Mouse (Mus musculus) embryonic facial prominence, embryonic 15.5 days (tissue): Measurements from ENCODE around the gene Spats1. TPM values are rescaled to one million over a fixed set of nuclear protein-coding genes. Genes with fewer than 3 reads are reported as not detected.

Experiments
- ATAC-seq: fragments of 200-750 bp; cut with Nextera tagmentation; 2 replicates; pipeline ENCODE4 v1.8.0; 2017; ENCODE audit warnings: low read depth, moderate TSS enrichment; ENCODE audit not compliant: insufficient number of reproducible peaks, low FRiP score, low TSS enrichment
- H3K27ac ChIP-seq: fragments of 300-500 bp; sonication (generic); replicated peaks from 2 replicates; pipeline ENCODE4 v1.5.1; 2015; ENCODE audit warnings: mild to moderate bottlenecking, inconsistent platforms
- H3K27me3 ChIP-seq: fragments of 300-500 bp; sonication (generic); 2 replicates; pipeline ENCODE4 v1.6.1; 2015; ENCODE audit warnings: inconsistent platforms
- H3K36me3 ChIP-seq: fragments of 300-500 bp; sonication (generic); 2 replicates; pipeline ENCODE4 v1.6.1; 2015; ENCODE audit warnings: mild to moderate bottlenecking, inconsistent platforms
- H3K4me1 ChIP-seq: fragments of 300-500 bp; sonication (generic); 2 replicates; pipeline ENCODE4 v1.6.1; 2015; ENCODE audit warnings: inconsistent platforms
- H3K4me2 ChIP-seq: fragments of 300-500 bp; sonication (generic); replicated peaks from 2 replicates; pipeline ENCODE4 v1.6.1; 2015; ENCODE audit warnings: mild to moderate bottlenecking, inconsistent platforms
- H3K4me3 ChIP-seq: fragments of 300-500 bp; sonication (generic); replicated peaks from 2 replicates; pipeline ENCODE4 v1.5.1; 2015; ENCODE audit warnings: mild to moderate bottlenecking, inconsistent platforms
- H3K9ac ChIP-seq: fragments of 300-500 bp; sonication (generic); 2 replicates; pipeline ENCODE4 v1.6.1; 2015; ENCODE audit warnings: inconsistent platforms
- H3K9me3 ChIP-seq: fragments of 300-500 bp; sonication (generic); replicated peaks from 2 replicates; pipeline ENCODE4 v1.6.1; 2016; ENCODE audit warnings: inconsistent platforms
- WGBS: fragments of 180-500 bp; shearing (Covaris S2); methylation state at CpG from one replicate; pipeline ENCODE4 v1.1.7; 2015; 5-methylcytosine and 5-hydroxymethylcytosine counted together
- polyA plus RNA-seq: library from polyadenylated mRNA; unstranded; fragments of >200 nt; fragmentation: Nextera tagmentation; extraction: Ambion mirVana; gene quantifications from 2 replicates; pipeline ENCODE4 v1.2.1, GENCODE M21; 2015

The Spats1 gene
- polyA plus RNA-seq, 1 experiment from 2014 or later = 0.81 TPM

GRCm38 (mm10) chr17:45489736-45490135 is 14.5 kb upstream of the Spats1 start:
- no peaks in the 10 kb centered on the region for H3K27me3 ChIP-seq
- no peaks in the 10 kb centered on the region for H3K4me1 ChIP-seq
- H3K9ac ChIP-seq = no peak overlapping the region
- H3K36me3 ChIP-seq = no peaks in the 10 kb centered on the region
- WGBS = 79% methylated on average over 6 of the region's 6 CpGs
- ATAC-seq = no peak
- no peaks in the 10 kb centered on the region for H3K9me3 ChIP-seq
- no peak overlapping the region for H3K4me2 ChIP-seq
- no peak overlapping the region for H3K4me3 ChIP-seq
- no peak overlapping the region for H3K27ac ChIP-seq

GRCm38 (mm10) chr17:45488321-45489254 is 13.4 kb upstream of the Spats1 start:
- H3K9ac ChIP-seq = no peak overlapping the region
- ATAC-seq = no peak
- 83% methylated on average over 23 of the region's 23 CpGs for WGBS

DNA sequence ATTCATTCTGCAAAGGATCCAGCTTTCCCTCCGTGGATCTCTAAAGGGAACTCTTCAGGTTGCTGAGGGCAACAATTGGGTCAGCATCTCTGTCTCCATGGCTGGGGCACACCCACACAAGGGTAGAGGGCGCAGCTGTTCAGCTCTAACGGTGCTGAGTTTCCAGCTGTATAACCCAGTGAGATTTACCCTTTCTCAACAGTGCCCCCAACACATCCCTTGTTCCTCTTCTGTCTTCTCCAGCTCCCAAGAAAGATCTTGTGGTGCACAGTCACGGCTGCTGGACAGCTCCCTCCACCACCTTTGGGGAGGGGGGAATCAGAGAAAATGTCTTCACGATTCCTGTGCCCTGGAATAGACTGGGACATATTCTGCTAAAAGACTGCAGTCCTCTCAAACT is 12.0 kb upstream of the Spats1 start:
- 12% methylated on average over 5 of the region's 5 CpGs for WGBS
- no peak for ATAC-seq
- H3K27me3 ChIP-seq = no peaks in the 10 kb centered on the region

More at GRCm38 (mm10) chr17:45488321-45489254, 13.4 kb upstream of the Spats1 start:
- Histone ChIP-seq H3K27me3 (no peaks in the 10 kb centered on the region), H3K27ac (no peak overlapping the region), H3K9me3 (no peaks in the 10 kb centered on the region), H3K4me1 (no peaks in the 10 kb centered on the region), H3K4me3 (no peak overlapping the region), H3K36me3 (no peaks in the 10 kb centered on the region), H3K4me2 (no peak overlapping the region)

GRCm38 (mm10) chr17:45485581-45485980 is 10.4 kb upstream of the Spats1 start:
- Histone ChIP-seq H3K4me3 (no peak overlapping the region), H3K36me3 (no peaks in the 10 kb centered on the region), H3K4me2 (no peak overlapping the region), H3K9me3 (no peaks in the 10 kb centered on the region), H3K9ac (no peak overlapping the region; the same call in 1 of the 2 replicates), H3K27ac (no peak overlapping the region), H3K27me3 (no peaks in the 10 kb centered on the region), H3K4me1 (no peaks in the 10 kb centered on the region)
- ATAC-seq = no peak
- 86% methylated on average over 7 of the region's 7 CpGs for WGBS

More for the DNA sequence above, 12.0 kb upstream of the Spats1 start:
- Histone ChIP-seq H3K36me3 (no peaks in the 10 kb centered on the region), H3K4me2 (no peak overlapping the region), H3K9me3 (no peaks in the 10 kb centered on the region), H3K27ac (no peak overlapping the region), H3K4me1 (no peaks in the 10 kb centered on the region), H3K9ac (no peak overlapping the region), H3K4me3 (no peak overlapping the region)

GRCm38 (mm10) chr17:45480429-45480828 is 5.2 kb upstream of the Spats1 start:
- ATAC-seq = no peak
- H3K36me3 ChIP-seq = no peaks in the 10 kb centered on the region
- H3K4me2 ChIP-seq = no peak overlapping the region
- H3K4me3 ChIP-seq = no peak overlapping the region
- H3K27me3 ChIP-seq = peaks cover 15% of the 10 kb centered on the region; the same call in 1 of the 2 replicates
- H3K9me3 ChIP-seq = no peaks in the 10 kb centered on the region
- 20% methylated on average over 2 of the region's 2 CpGs for WGBS
- H3K4me1 ChIP-seq = 0 out of 2 replicates have a peak, but pooled peaks cover 4% of the 10 kb centered on the region
- no peak overlapping the region for H3K9ac ChIP-seq
- no peak overlapping the region for H3K27ac ChIP-seq

GRCm38 (mm10) chr17:45478234-45478825 is 3.1 kb upstream of the Spats1 start:
- Histone ChIP-seq H3K4me1 (peaks cover 13% of the 10 kb centered on the region), H3K27ac (no peak overlapping the region), H3K9me3 (no peaks in the 10 kb centered on the region), H3K4me3 (no peak overlapping the region), H3K36me3 (no peaks in the 10 kb centered on the region), H3K27me3 (peaks cover 15% of the 10 kb centered on the region; the same call in 1 of the 2 replicates), H3K9ac (no peak overlapping the region), H3K4me2 (no peak overlapping the region)
- WGBS = 14% methylated on average over 12 of the region's 12 CpGs
- ATAC-seq = no peak

- Histone ChIP-seq H3K27me3 (peaks cover 15% of the 10 kb centered on the region; the same call in 1 of the 2 replicates), H3K36me3 (no peaks in the 10 kb centered on the region), H3K27ac (no peak overlapping the region), H3K9me3 (no peaks in the 10 kb centered on the region), H3K4me1 (peaks cover 13% of the 10 kb centered on the region), H3K4me2 (peak overlapping the region; percentile 52), H3K4me3 (peak overlapping the region; percentile 40), H3K9ac (no peak overlapping the region)
- ATAC-seq = no peak
- 70% methylated on average over 8 of the region's 8 CpGs for WGBS
Observed at GRCm38 (mm10) chr17:45474146-45474545, 1.1 kb downstream of the Spats1 start.

DNA sequence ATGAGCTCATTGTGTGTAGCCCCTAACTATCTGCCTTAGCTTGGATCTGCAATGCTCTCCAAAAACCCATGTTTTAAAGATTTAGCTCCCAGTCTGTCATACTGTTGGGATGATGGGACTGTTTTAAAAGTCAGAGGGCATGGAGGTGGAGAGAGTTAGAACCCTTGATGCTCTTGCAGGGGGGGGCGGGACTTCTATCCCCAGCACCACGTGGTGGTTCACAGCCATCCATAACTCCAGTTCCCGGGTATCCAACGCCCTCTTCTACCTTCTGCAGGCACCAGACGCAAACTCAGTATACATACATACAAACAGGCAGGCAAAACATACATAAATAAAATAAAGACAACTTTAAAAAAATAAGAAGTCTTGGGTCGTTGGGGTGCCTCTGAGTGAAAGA is 1.5 kb downstream of the Spats1 start:
- no peak overlapping the region for H3K4me2 ChIP-seq
- no peaks in the 10 kb centered on the region for H3K9me3 ChIP-seq
- peaks cover 15% of the 10 kb centered on the region; the same call in 1 of the 2 replicates for H3K27me3 ChIP-seq
- H3K9ac ChIP-seq = no peak overlapping the region
- no peak overlapping the region for H3K27ac ChIP-seq
- no peak overlapping the region for H3K4me3 ChIP-seq
- H3K4me1 ChIP-seq = peaks cover 13% of the 10 kb centered on the region
- 78% methylated on average over 6 of the region's 6 CpGs for WGBS
- H3K36me3 ChIP-seq = no peaks in the 10 kb centered on the region
- ATAC-seq = no peak

DNA sequence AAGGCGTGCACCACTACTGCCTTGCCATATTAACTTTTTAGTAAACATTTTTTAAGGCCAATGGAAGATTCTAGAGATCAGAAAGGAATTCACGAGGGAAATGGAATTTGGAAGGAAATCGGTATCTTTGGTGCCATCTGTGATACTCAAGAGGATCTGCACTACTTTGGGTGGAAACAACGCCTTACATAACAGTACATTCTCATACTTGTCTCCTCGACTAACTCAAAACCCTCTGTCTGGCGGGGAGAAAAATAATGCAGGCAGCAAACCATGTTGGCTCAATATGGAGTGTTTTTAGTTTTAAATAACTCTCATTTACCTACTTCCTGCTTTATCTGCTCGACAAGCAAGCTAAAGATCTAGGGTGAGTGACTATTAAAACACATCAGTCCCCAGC is 4.5 kb downstream of the Spats1 start:
- no peak overlapping the region for H3K27ac ChIP-seq
- no peaks in the 10 kb centered on the region for H3K36me3 ChIP-seq
- H3K9ac ChIP-seq = no peak overlapping the region
- 74% methylated on average over 7 of the region's 7 CpGs for WGBS
- H3K4me2 ChIP-seq = no peak overlapping the region
- H3K4me3 ChIP-seq = no peak overlapping the region
- peaks cover 9% of the 10 kb centered on the region for H3K4me1 ChIP-seq
- H3K27me3 ChIP-seq = peaks cover 2% of the 10 kb centered on the region; the same call in 1 of the 2 replicates
- no peak for ATAC-seq
- H3K9me3 ChIP-seq = 0 out of 2 replicates have a peak, but pooled peaks cover 4% of the 10 kb centered on the region

DNA sequence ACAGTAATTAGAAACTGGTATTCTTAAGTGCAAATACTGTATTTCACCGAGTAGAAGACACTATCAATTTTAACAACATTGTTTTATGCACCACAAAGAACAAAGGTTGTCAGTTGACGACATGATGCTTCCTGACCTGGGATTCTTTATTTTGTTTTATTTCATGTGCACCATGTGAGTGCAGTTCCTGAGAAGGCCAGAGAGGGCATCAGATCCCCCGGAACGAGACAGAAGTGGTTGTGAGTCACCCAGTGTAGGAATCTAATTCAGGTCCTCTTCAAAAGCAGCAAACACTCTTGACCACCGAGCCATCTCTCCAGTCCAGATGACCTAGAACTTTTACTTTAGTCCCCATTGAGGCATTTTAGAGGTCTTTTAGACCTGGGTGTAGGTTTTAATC is 6.9 kb downstream of the Spats1 start:
- Histone ChIP-seq H3K9ac (no peak overlapping the region), H3K4me1 (no peaks in the 10 kb centered on the region), H3K36me3 (no peaks in the 10 kb centered on the region), H3K4me2 (no peak overlapping the region), H3K9me3 (0 out of 2 replicates have a peak, but pooled peaks cover 4% of the 10 kb centered on the region), H3K27me3 (no peaks in the 10 kb centered on the region), H3K27ac (no peak overlapping the region), H3K4me3 (no peak overlapping the region)
- no peak for ATAC-seq
- 79% methylated on average over 5 of the region's 5 CpGs for WGBS

- H3K27ac ChIP-seq = no peak overlapping the region
- H3K4me2 ChIP-seq = no peak overlapping the region
- 65% methylated on average over 2 of the region's 2 CpGs for WGBS
- no peaks in the 10 kb centered on the region for H3K27me3 ChIP-seq
- 0 out of 2 replicates have a peak, but pooled peaks cover 4% of the 10 kb centered on the region for H3K9me3 ChIP-seq
- H3K4me1 ChIP-seq = no peaks in the 10 kb centered on the region
- no peak overlapping the region for H3K4me3 ChIP-seq
- ATAC-seq = no peak
- no peaks in the 10 kb centered on the region for H3K36me3 ChIP-seq
- H3K9ac ChIP-seq = no peak overlapping the region
Observed at GRCm38 (mm10) chr17:45466701-45467100, 8.5 kb downstream of the Spats1 start.
